Mouse (Mus musculus) testis, adult 2 months (tissue): ENCODE measurements around the gene Atp10a. TPM values are rescaled to one million over a fixed set of nuclear protein-coding genes. Genes with fewer than 3 reads are reported as not detected.

Experiments
- H3K27ac ChIP-seq: fragments of 200-500 bp; 2 replicates; pipeline ENCODE4 v1.5.1; 2012; ENCODE audit warnings: low read depth, low read length; ENCODE audit not compliant: control insufficient read depth, insufficient read depth
- H3K27me3 ChIP-seq: fragments of 200-500 bp; 2 replicates; pipeline ENCODE4 v1.6.1; 2012; ENCODE audit warnings: mild to moderate bottlenecking, low read length, moderate library complexity; ENCODE audit not compliant: control insufficient read depth, insufficient read depth
- H3K36me3 ChIP-seq: fragments of 200-500 bp; 2 replicates; pipeline ENCODE4 v1.6.1; 2012; ENCODE audit warnings: mild to moderate bottlenecking, low read length; ENCODE audit not compliant: control insufficient read depth, insufficient read depth
- H3K4me1 ChIP-seq: fragments of 200-500 bp; 2 replicates; pipeline ENCODE4 v1.6.1; 2012; ENCODE audit warnings: low read length; ENCODE audit not compliant: control insufficient read depth, insufficient read depth
- H3K4me3 ChIP-seq: fragments of 200-500 bp; 2 replicates; pipeline ENCODE4 v1.5.1; 2012; ENCODE audit warnings: low read depth, mild to moderate bottlenecking, low read length, moderate library complexity, mixed read lengths; ENCODE audit not compliant: control insufficient read depth
- CTCF ChIP-seq: fragments of 200-500 bp; IDR thresholded peaks from 2 replicates; pipeline ENCODE4 v1.5.1; 2012; ENCODE audit warnings: low read depth, mild to moderate bottlenecking, inconsistent platforms, low read length, moderate library complexity; ENCODE audit not compliant: control insufficient read depth, insufficient read depth, insufficient replicate concordance
- POLR2A ChIP-seq: fragments of 200-500 bp; IDR thresholded peaks from 2 replicates; pipeline ENCODE4 v1.6.1; 2012; ENCODE audit warnings: low read depth, mild to moderate bottlenecking, inconsistent platforms, low read length, moderate library complexity; ENCODE audit not compliant: control insufficient read depth
- polyA plus RNA-seq: library from polyadenylated mRNA; depleted of rRNA; stranded (reverse); fragments of >200 nt; gene quantifications from 2 replicates; pipeline ENCODE4 v1.2.3, GENCODE M21; 2012

Gene Atp10a
- polyA plus RNA-seq, 1 experiment = 41.0 TPM

DNA sequence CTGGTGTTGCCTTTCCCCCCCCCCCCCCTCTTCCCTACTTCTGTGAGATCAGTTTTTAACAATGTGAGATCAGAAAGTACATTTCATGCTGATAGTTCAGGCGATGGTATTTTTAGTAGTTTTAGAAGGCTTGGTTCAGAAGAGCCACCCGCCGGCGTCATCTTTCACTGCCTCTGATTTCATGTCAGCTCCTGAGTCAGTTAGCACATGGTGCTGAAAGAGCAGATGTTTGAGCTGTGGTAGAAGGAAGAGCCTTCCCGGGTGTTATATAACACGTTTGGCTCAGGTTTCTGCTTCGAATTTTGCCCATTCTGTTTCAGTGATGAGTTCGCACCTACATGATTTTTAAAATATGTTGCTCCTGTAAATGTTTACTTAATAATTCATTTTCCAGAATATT, 74.2 kb downstream of the Atp10a start:
- no peak overlapping the region for H3K27ac ChIP-seq
- no peak for TF ChIP-seq CTCF
- no peak for TF ChIP-seq POLR2A
- H3K4me3 ChIP-seq = no peak overlapping the region
- no peaks in the 10 kb centered on the region for H3K36me3 ChIP-seq
- H3K4me1 ChIP-seq = no peaks in the 10 kb centered on the region
- H3K27me3 ChIP-seq = no peaks in the 10 kb centered on the region

DNA sequence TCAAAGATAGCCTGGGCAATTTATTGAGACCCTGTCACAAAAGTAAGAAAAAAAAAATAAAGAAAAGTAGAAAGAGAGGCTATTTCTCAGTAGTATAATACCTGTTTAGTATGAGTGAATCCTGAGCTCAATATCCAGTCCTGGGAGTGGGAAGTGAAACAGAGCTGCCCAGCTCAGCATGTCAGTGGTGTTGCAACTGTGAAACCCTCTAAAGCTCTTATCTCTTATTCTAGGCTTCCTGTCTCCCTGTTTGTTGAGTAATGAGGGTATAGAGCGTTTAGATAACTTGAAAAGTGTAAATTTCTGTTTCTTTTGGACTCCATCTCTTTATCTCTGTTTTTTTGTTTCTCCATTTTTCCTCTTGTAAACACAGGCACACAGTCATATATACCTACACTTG, 74.9 kb downstream of the Atp10a start:
- TF ChIP-seq POLR2A (no peak), CTCF (no peak)
- Histone ChIP-seq H3K27ac (no peak overlapping the region), H3K4me1 (no peaks in the 10 kb centered on the region), H3K4me3 (no peak overlapping the region), H3K27me3 (no peaks in the 10 kb centered on the region), H3K36me3 (no peaks in the 10 kb centered on the region)

DNA sequence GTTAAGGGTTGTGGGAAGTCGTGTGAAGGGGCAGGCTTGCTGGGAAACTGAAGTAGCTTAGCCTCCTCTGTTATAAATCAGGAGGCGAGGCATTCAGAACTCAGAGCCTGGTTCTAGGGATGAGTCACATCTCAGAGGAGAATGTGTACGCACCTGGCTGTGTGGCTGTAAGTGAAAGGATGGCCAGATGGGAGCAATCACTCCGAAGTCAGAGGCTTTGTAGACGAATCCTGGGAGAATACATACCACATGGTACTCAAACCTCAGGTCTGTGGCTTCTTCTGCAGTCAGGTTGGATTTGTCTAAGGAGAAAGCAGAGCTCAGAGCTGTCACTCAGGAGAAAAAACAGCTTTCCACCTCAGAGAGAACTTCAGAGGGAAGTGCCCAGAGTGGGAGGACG, 76.4 kb downstream of the Atp10a start:
- Histone ChIP-seq H3K27ac (no peak overlapping the region), H3K36me3 (no peaks in the 10 kb centered on the region), H3K4me3 (no peak overlapping the region), H3K27me3 (no peaks in the 10 kb centered on the region), H3K4me1 (no peaks in the 10 kb centered on the region)
- no peak for TF ChIP-seq POLR2A
- no peak for TF ChIP-seq CTCF

DNA sequence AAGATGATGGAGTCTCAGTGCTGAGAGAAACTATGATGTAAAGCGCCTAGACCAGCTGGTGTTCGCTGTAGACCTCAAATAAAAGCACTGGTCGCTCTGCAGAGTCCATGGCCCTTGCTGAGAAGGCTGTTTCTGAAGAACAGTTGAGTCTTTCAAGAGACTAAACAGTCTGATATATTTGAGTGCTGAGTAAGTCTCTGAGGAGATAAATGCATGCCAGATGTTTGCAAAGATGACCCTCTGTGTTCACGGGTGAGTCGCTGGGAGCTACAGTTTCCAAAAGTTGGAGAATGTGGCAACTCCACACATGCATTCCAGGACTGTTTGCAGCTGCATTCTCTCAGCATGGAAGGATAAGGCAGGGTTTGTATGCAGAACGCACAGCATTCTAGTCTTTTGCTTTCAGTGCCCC, 77.5 kb downstream of the Atp10a start:
- Histone ChIP-seq H3K27me3 (no peaks in the 10 kb centered on the region), H3K4me3 (no peak overlapping the region), H3K4me1 (no peaks in the 10 kb centered on the region), H3K36me3 (no peaks in the 10 kb centered on the region), H3K27ac (no peak overlapping the region)
- no peak for TF ChIP-seq CTCF
- no peak for TF ChIP-seq POLR2A

DNA sequence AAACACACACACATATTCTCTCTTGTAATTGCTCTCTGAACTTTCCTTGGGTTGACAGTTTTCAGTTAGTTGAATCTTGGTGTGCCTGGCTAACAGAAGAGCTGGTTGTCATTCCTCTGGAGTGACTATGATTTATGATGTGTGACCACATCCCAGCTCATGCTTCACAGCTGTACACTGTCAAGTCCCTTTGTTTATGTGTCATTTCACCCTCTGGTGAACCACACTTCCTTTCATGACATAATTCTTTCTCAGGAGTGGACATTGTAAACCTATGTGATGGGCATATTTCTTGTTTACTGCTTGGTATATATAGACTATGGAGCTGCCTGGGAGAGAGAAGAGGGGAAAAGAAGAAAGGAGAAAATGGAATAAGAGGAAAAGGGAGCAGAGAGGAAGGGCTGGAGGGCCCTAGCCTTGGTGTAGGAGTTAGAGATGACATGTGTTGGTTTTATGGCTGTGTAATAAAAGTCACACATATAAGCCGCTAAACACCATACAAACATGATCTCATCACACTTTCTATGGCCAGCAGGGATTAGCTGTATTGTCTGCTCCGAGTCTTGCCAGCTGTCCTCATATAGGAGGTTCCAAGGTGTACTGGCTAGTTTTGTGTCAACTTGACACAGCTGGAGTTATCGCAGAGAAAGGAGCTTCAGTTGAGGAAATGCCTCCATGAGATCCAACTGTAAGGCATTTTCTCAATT, 81.0 kb downstream of the Atp10a start:
- H3K4me3 ChIP-seq = no peak overlapping the region
- H3K27me3 ChIP-seq = no peaks in the 10 kb centered on the region
- no peaks in the 10 kb centered on the region for H3K4me1 ChIP-seq
- H3K27ac ChIP-seq = no peak overlapping the region
- H3K36me3 ChIP-seq = no peaks in the 10 kb centered on the region
- no peak for TF ChIP-seq CTCF
- no peak for TF ChIP-seq POLR2A

- Histone ChIP-seq H3K36me3 (no peaks in the 10 kb centered on the region), H3K4me3 (no peak overlapping the region), H3K4me1 (no peaks in the 10 kb centered on the region), H3K27ac (no peak overlapping the region), H3K27me3 (no peaks in the 10 kb centered on the region)
- no peak for TF ChIP-seq POLR2A
- no peak for TF ChIP-seq CTCF
Observed at GRCm38 (mm10) chr7:58740196-58740595, 84.2 kb downstream of the Atp10a start.

DNA sequence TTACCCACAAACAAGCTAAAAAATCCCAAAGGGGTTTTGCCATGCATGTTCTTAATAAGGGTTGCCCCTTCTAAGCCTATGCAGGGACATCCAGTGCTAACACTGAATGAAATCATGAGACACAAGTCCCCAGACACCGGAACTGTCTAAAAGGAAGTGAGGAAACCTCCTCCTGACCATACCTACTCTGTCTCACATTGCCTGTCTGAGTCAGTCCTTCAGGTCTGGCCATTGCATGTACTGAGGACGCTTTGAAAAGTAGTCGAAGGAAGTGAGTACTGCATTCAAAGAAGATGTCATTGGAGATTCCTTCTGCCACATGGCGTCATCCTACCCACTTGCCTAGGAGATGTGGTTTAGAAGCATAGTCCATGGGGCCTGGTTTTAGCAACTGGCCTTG, 84.9 kb downstream of the Atp10a start:
- no peaks in the 10 kb centered on the region for H3K4me1 ChIP-seq
- H3K27ac ChIP-seq = no peak overlapping the region
- H3K36me3 ChIP-seq = no peaks in the 10 kb centered on the region
- H3K4me3 ChIP-seq = no peak overlapping the region
- no peaks in the 10 kb centered on the region for H3K27me3 ChIP-seq
- TF ChIP-seq POLR2A = no peak
- TF ChIP-seq CTCF = no peak
